Mouse (Mus musculus): ENCODE data around the gene R3hdm1. TPM values are rescaled to one million over a fixed set of nuclear protein-coding genes. Genes with fewer than 3 reads are reported as not detected.

The R3hdm1 gene
- total RNA-seq, 2 experiments from 2014 or later, result 60.6 to 67.7 TPM

DNA sequence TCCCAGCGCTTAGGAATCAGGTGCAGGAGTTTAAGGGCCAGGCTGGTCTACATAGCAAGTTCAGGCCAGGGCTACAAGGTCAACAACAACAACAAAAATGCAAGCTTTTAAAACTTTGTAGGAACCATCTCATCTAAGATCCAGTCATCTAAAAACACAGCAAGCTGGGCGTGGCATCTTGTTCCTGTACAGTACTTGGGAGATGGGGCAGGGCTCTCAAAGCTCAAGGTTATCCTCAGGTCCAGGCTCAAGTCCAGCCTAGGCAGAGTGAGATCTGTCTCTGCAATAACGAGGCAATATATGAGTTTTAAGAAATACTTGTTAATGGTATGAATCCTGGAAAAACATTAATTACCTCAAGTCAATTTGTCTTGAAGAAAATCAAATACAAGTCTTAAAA, 175.5 kb downstream of the R3hdm1 start:
- DNase-seq, result no peak
- intact Hi-C loops (cut with DNase I), result no loop called here

DNA sequence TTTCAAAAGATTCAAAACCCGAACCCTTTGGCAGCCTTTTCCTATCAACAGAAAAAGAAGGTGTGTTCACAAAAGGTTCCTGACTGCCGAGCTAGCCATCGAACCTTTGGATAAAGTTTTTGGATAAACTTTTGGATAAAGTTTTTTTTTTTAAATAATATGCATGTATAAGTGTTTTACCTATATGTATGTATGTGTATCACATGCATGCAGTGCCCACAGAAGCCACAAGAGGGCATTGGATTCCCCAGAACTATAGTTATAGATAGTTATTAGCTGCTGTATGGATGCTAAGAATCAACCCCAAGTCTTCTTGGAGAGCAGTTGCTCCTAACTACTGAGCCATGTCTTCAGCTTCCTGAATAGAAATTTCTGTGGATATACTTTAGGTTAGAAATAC, 178.7 kb downstream of the R3hdm1 start:
- intact Hi-C loops (cut with DNase I), result loop anchor here (10.0 kb wide), 1 partner anchor 553 kb away; no protein-coding TSS in a partner anchor
- no peak for DNase-seq

DNA sequence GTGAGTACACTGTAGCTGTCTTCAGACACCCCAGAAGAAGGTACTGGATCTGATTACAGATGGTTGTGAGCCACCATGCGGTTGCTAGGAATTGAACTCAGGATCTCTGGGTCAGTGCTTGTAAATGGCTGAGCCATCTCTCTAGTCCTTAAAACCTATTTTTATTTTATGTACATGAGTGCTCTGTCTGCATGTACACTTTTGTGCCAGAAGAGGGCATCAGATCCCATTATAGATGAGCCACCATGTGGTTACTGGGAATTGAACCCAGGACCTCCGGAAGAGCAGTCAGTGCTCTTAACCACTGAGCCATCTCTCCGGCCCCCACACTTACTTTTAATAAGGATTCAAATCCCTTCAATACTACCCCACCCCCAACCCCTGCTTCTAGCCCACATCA, 179.8 kb downstream of the R3hdm1 start:
- intact Hi-C loops (cut with DNase I), result loop anchor here (10.0 kb wide), 1 partner anchor 552 kb away; no protein-coding TSS in a partner anchor
- no peak for DNase-seq

DNA sequence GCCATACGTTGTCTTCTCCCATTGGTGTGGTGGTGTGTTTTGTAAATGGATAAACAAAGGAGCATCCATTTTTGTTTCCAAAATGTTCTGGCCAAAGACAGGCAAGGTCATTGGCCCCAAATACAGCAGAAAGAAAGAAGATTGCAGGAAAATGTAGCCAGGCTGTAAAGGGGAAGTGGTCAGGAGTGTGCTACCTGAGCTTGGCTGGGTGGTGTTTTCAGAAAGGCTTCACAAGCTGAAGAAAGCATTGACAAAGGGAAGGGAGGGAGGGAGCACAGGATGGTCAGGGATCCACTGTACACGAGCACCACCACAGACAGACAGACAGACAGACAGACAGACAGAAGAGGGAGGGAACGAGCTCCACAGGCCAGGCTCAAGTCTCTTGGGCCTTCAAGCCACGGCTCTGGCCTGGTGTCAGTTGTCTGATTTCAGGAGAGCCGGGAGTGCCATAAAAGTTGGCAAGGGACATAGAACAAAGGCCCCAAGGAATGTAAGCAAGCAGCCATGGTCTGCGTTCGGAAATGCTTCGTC, 181.1 kb downstream of the R3hdm1 start:
- intact Hi-C loops (cut with DNase I), result loop anchor here (10.0 kb wide), 1 partner anchor 551 kb away; no protein-coding TSS in a partner anchor
- no peak for DNase-seq

DNA sequence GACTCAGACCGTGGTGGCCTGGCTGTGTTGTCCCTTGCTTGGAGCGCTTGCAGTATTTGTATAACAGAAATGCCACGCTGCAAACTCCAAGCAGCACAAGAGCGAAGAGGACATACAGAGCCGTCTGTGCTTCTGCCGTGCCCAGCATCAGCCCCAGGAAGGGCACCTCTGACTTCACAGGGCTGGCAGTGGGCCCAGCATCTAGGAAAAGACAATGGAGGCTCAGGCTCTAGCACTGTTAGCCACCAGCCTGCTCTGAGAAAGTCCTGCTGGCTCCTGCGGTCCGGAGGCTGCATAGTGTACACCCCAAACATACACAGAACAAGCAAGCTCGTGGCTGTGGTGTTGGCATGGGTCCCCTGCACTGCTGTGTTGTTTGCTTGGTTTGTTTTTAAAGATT, 182.0 kb downstream of the R3hdm1 start:
- intact Hi-C loops (cut with DNase I), result loop anchor here (10.0 kb wide), 1 partner anchor 550 kb away; no protein-coding TSS in a partner anchor
- DNase-seq, result no peak

Small RNAs within 50 kb of the gene (microRNA-seq; reads per million reads assigned to microRNA genes)
- gene Mir128-1, result 892 to 1,268 reads per million in 2 experiments

Other genes with a start within 250 kb of the R3hdm1 start
- gene Map3k19, start 248.3 kb upstream of the R3hdm1 start, total RNA-seq (2021), result not detected
- 10 to 100 TPM; 22.8 TPM for gene Rab3gap1, start 234.5 kb upstream of the R3hdm1 start, total RNA-seq (2021)
- gene Zranb3, start 254 bp upstream of the R3hdm1 start, total RNA-seq (2021), result 1 to 10 TPM; 4.8 to 5.4 TPM
- 10 to 100 TPM; 33.3 to 42.1 TPM for gene Ubxn4, start 140.7 kb downstream of the R3hdm1 start, total RNA-seq (2021)
- gene Lct, start 225.0 kb downstream of the R3hdm1 start, total RNA-seq (2021), result under 1 TPM in 1 of 2 experiments, not detected in 1; 0.05 TPM

Data from gastrocnemius, postnatal 36 days (tissue).